Mouse (Mus musculus) forebrain, embryonic 11.5 days (tissue): ENCODE measurements at regions not wholly inside any gene's neighbourhood (a gene's known extent, or its start where the extent isn't known, plus 50 kb on each side); places are given as distances from the start of the nearest gene placed in this dataset.
"Not testable (repeated sequence)": the region's sequence is repeated elsewhere in the genome, so short reads cannot be mapped to it uniquely, and the experiment has no call there.

Experiments used
- ATAC-seq: fragments of 200-750 bp; cut with Nextera tagmentation; replicated peaks from 2 replicates; pipeline ENCODE4 v1.8.0; 2017; ENCODE audit warnings: moderate TSS enrichment; ENCODE audit not compliant: low FRiP score
- DNase-seq: peaks from one replicate; pipeline ENCODE4 v3.0.0-alpha.2; 2017; ENCODE audit warnings: low spot score
- H3K27ac ChIP-seq: fragments of 300-500 bp; sonication (generic); 2 replicates; pipeline ENCODE4 v1.5.1; 2014; ENCODE audit warnings: low read depth, low read length
- H3K27me3 ChIP-seq: fragments of 300-500 bp; sonication (generic); 2 replicates; pipeline ENCODE4 v1.6.1; 2014; ENCODE audit warnings: mild to moderate bottlenecking, low read length, mixed read lengths; ENCODE audit not compliant: control insufficient read depth, insufficient read depth
- H3K36me3 ChIP-seq: fragments of 300-500 bp; sonication (generic); 2 replicates; pipeline ENCODE4 v1.6.1; 2014; ENCODE audit warnings: mild to moderate bottlenecking, low read length, moderate library complexity, mixed read lengths; ENCODE audit not compliant: control insufficient read depth, insufficient read depth
- H3K4me1 ChIP-seq: fragments of 300-500 bp; sonication (generic); replicated peaks from 2 replicates; pipeline ENCODE4 v1.6.1; 2014; ENCODE audit warnings: low read length, mixed read lengths; ENCODE audit not compliant: control insufficient read depth, insufficient read depth
- H3K4me2 ChIP-seq: fragments of 300-500 bp; sonication (generic); 2 replicates; pipeline ENCODE4 v1.6.1; 2014; ENCODE audit warnings: low read depth, mild to moderate bottlenecking, low read length, moderate library complexity, mixed read lengths; ENCODE audit not compliant: severe bottlenecking
- H3K4me3 ChIP-seq: fragments of 300-500 bp; sonication (generic); 2 replicates; pipeline ENCODE4 v1.5.1; 2014; ENCODE audit warnings: low read depth, low read length
- H3K9ac ChIP-seq: fragments of 300-500 bp; sonication (generic); 2 replicates; pipeline ENCODE4 v1.6.1; 2014; ENCODE audit warnings: low read length
- H3K9me3 ChIP-seq: fragments of 300-500 bp; sonication (generic); 2 replicates; pipeline ENCODE4 v1.6.1; 2016; ENCODE audit warnings: low read length, mixed read lengths; ENCODE audit not compliant: control insufficient read depth
- WGBS: fragments of 180-500 bp; shearing (Covaris S2); extraction: QIAGEN DNeasy Blood & Tissue Kit; methylation state at CpG from one replicate; pipeline ENCODE4 v1.1.7; 2014; 5-methylcytosine and 5-hydroxymethylcytosine counted together

DNA sequence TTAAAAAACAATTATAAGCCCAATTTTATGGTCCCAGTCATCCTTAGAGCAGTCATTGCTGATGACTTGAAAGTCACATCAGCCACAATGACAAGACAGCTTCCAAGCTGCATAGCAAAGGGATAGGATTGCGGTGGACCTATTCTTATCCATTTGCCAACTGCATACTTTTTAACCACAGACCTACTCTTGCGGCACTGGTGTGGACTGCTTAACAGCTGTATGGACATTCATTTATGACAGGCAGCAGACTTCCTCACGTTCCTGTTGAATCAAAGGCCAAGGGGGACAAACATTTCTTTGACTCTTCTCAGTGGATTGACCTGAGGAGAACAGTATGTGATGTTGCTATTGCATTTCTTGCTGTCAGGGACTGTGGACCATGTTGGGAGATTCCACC lies 233.5 kb downstream of the Adgrg6 start:
- ATAC-seq, result no peak
- 85% methylated on average over 3 of the region's 3 CpGs for WGBS
- Histone ChIP-seq H3K4me3 (no peak overlapping the region), H3K27ac (no peak overlapping the region), H3K36me3 (no peaks in the 10 kb centered on the region), H3K4me2 (no peak overlapping the region), H3K9ac (no peak overlapping the region), H3K4me1 (no peaks in the 10 kb centered on the region), H3K27me3 (no peaks in the 10 kb centered on the region), H3K9me3 (no peaks in the 10 kb centered on the region)
- no peak for DNase-seq

DNA sequence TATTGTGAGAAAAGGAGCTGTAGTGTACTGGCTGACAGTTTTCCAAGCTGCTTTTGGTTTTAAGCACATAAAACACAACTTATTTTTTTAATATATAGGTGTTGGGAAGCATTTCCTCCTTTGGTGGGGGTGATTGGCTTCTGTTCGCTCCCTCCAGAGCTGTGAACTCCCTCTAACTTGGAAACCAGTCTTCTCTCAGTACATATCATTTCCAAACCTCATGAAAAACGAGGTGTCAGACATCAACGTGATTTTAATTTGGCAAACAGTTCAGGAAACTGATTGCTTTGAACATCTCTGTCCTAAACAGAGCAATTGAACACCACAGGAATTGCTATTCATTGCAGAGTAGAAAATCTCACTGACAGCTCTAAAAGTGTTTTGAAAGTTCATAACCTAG lies 238.6 kb downstream of the Adgrg6 start:
- 72% methylated on average over 3 of the region's 3 CpGs for WGBS
- no peak for DNase-seq
- no peak for ATAC-seq

DNA sequence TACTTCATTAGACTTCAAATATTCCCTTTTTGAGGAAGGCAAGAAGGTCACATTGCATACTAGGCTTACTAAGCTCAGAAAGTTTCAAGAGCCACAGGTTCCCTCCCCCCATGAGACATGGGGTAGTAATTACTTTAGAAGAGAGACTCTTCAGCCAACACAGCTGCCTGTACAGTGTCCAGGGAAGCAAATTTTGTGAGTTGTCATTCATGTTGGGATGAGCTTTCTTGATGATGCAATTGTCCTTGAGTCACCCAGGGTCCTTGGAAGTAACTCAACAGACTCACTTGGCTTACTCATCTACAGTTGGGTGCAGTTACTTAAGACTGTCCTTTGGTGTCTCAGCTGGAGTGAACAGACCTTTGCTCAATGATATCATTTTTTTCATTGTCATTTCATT lies 242.0 kb downstream of the Adgrg6 start:
- Histone ChIP-seq H3K27me3 (no peaks in the 10 kb centered on the region), H3K36me3 (no peaks in the 10 kb centered on the region), H3K4me2 (no peak overlapping the region), H3K4me1 (no peaks in the 10 kb centered on the region), H3K9ac (no peak overlapping the region), H3K27ac (no peak overlapping the region), H3K9me3 (no peaks in the 10 kb centered on the region), H3K4me3 (no peak overlapping the region)
- ATAC-seq, result no peak
- no peak for DNase-seq

More for the DNA sequence above, 238.6 kb downstream of the Adgrg6 start:
- Histone ChIP-seq H3K36me3 (no peaks in the 10 kb centered on the region), H3K9me3 (no peaks in the 10 kb centered on the region), H3K9ac (no peak overlapping the region), H3K4me3 (no peak overlapping the region), H3K4me2 (no peak overlapping the region), H3K4me1 (no peaks in the 10 kb centered on the region), H3K27ac (no peak overlapping the region), H3K27me3 (no peaks in the 10 kb centered on the region)

DNA sequence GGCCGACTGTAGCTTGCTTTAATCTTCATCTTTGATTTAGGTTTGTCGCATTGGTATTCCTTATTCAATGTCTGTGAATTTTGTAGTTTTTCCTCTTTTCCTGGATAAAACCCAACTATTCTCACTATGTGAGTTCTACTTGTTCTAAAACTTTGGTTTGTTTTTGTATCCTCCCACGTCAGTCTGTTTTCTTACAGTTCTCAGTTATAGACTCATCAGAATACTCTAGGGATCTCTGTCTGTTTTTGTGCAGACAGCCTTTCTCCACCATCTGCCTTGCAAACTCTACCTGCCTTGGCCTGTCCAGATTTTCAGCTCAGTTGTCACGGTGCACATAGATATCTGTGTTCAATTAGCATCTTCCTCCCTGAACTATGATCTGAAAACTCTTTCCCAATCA lies 249.3 kb downstream of the Adgrg6 start:
- H3K4me1 ChIP-seq, result no peaks in the 10 kb centered on the region
- H3K27ac ChIP-seq, result no peak overlapping the region
- H3K9me3 ChIP-seq, result no peaks in the 10 kb centered on the region
- ATAC-seq, result no peak
- 88% methylated on average over 4 of the region's 4 CpGs for WGBS
- H3K27me3 ChIP-seq, result no peaks in the 10 kb centered on the region
- no peak overlapping the region for H3K4me2 ChIP-seq
- DNase-seq, result no peak
- H3K36me3 ChIP-seq, result no peaks in the 10 kb centered on the region
- no peak overlapping the region for H3K9ac ChIP-seq
- no peak overlapping the region for H3K4me3 ChIP-seq

DNA sequence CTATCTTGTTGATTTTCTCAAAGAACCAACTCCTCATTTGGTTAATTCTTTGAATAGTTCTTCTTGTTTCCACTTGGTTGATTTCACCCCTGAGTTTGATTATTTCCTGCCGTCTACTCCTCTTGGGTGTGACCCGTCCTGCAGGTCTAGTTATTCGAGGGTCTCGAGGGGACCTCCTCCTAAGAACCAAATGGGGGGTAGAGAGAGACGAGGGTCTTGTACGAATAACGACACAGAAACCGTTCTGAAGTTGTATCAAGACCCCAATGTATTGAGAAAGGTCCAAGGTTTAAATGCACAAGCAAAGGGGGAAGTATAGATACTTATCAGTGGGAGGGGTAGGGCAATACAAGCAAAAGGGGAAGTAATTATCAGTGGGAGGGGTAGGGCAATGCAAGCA lies 252.8 kb downstream of the Adgrg6 start:
- not testable (repeated sequence) for H3K9me3 ChIP-seq, H3K36me3 ChIP-seq, DNase-seq, H3K9ac ChIP-seq, H3K4me2 ChIP-seq, H3K27me3 ChIP-seq, H3K27ac ChIP-seq, ATAC-seq, H3K4me1 ChIP-seq, H3K4me3 ChIP-seq
- 83% methylated on average over 8 of the region's 8 CpGs for WGBS

- H3K36me3 ChIP-seq, result no peaks in the 10 kb centered on the region
- H3K9me3 ChIP-seq, result no peaks in the 10 kb centered on the region
- WGBS, result 89% methylated on average over 4 of the region's 4 CpGs
- no peak overlapping the region for H3K4me3 ChIP-seq
- no peaks in the 10 kb centered on the region for H3K27me3 ChIP-seq
- no peak overlapping the region for H3K27ac ChIP-seq
- ATAC-seq, result no peak
- H3K4me2 ChIP-seq, result no peak overlapping the region
- DNase-seq, result no peak
- no peak overlapping the region for H3K9ac ChIP-seq
- no peaks in the 10 kb centered on the region for H3K4me1 ChIP-seq
These were observed 257.9 kb downstream of the Adgrg6 start for GRCm38 (mm10) chr10:14287551-14287950.

DNA sequence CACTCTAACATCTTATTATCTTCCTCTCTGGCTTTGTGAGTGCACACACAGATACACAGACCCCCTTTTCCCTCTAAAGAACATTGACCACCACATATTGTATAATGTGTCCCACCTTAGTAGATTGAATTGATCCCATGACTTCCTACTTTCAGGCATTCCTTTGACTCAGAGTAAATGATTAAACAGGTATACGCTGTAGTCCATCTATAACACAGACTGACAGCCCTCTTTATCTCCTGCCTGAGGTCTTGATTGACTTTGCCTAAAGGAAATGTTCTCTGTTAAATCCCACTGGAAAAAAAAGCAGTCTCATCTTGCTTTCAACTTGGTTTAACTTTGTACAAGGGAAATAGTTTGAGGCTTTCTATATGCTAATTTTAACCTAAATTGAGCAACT lies 268.8 kb downstream of the Adgrg6 start:
- H3K9ac ChIP-seq, result no peak overlapping the region
- H3K9me3 ChIP-seq, result no peaks in the 10 kb centered on the region
- no peaks in the 10 kb centered on the region for H3K4me1 ChIP-seq
- no peak overlapping the region for H3K4me2 ChIP-seq
- no peak for ATAC-seq
- H3K36me3 ChIP-seq, result no peaks in the 10 kb centered on the region
- no peak overlapping the region for H3K27ac ChIP-seq
- no peaks in the 10 kb centered on the region for H3K27me3 ChIP-seq
- DNase-seq, result no peak
- WGBS, result 92% methylated on average over 1 of the region's 1 CpGs
- no peak overlapping the region for H3K4me3 ChIP-seq

DNA sequence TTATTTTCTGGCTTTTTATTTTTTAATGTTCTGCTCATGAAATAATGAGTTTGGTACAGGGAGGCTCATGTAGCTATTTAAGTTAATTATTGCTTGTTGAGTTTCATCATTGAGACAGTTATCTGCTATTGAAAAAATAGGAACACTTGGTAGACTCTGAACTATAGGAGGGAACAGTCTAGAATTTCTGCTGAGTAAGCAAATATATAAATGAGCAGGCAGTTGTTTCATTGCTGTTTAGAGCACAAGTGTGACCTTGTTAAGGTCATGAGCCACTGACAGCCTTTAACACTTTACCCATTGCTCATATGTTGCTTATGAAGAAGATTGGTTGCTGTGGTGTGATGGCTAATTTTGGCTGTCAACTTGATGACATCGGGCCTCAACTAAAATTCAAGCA lies 270.0 kb downstream of the Adgrg6 start:
- H3K9ac ChIP-seq, result no peak overlapping the region
- H3K27ac ChIP-seq, result no peak overlapping the region
- no peaks in the 10 kb centered on the region for H3K4me1 ChIP-seq
- H3K27me3 ChIP-seq, result no peaks in the 10 kb centered on the region
- DNase-seq (no peak), ATAC-seq (no peak)
- H3K9me3 ChIP-seq, result no peaks in the 10 kb centered on the region
- no peaks in the 10 kb centered on the region for H3K36me3 ChIP-seq
- H3K4me3 ChIP-seq, result no peak overlapping the region
- 89% methylated on average over 1 of the region's 1 CpGs for WGBS
- no peak overlapping the region for H3K4me2 ChIP-seq

DNA sequence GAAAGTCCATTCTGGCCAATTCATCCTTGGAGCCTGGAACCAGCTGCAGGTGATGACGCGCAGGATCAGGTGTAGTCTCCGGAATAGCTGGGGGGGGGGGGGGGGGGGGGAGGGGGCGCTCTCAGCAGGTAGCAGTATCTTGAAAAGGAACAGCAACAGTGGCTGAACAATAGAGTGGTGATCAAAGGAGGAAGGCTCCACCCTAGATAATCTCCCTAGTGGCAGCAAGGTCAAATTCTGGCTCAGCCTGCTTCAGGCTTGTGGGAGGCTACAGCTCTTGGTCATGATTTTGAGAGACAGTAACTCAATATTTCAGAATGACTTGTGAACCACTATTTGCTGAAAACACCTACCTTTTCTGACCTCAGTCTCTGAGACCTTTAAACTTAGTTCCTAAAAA lies 275.5 kb downstream of the Adgrg6 start:
- Histone ChIP-seq H3K36me3 (no peaks in the 10 kb centered on the region), H3K9ac (no peak overlapping the region), H3K4me1 (no peaks in the 10 kb centered on the region), H3K27me3 (no peaks in the 10 kb centered on the region), H3K9me3 (no peaks in the 10 kb centered on the region), H3K27ac (no peak overlapping the region), H3K4me2 (no peak overlapping the region), H3K4me3 (no peak overlapping the region)
- DNase-seq, result no peak
- no peak for ATAC-seq
- WGBS, result 30% methylated on average over 2 of the region's 4 CpGs
